Mouse (Mus musculus): ENCODE measurements around the gene Polr2a. TPM values are rescaled to one million over a fixed set of nuclear protein-coding genes. Genes with fewer than 3 reads are reported as not detected.

The Polr2a gene
- 10 to 100 TPM; 27.3 to 28.4 (median 27.7) TPM for polyA plus RNA-seq (2017; shearing (Covaris generic))

DNA sequence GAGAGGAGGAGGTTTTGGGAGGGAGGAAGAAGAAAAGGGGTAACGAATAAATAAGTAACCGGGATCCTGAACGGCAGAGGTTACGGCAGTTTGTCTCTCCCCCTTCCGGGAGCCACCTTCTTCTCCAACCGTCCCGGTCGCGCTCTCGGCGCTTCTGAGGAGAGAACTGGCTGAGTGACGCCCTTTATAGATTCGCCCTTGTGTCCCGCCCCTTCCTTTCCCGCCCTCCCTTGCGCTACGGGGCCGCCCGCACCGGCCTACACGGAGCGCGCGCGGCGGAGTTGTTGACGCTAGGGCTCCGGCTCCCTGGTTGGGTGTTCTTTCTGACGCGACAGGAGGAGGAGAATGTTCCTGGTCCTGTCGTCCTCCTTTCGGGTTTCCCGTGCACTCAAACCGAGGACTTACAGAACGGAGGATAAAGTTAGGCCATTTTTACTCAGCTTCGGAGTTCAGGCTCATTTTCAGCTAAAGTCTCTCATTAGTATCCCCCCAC lies at the start of gene Polr2a:
Polr2a (minus strand) TSS at position 160 of the 493 bp plus-strand sequence.
- ATAC-seq: peak; percentile 70

DNA sequence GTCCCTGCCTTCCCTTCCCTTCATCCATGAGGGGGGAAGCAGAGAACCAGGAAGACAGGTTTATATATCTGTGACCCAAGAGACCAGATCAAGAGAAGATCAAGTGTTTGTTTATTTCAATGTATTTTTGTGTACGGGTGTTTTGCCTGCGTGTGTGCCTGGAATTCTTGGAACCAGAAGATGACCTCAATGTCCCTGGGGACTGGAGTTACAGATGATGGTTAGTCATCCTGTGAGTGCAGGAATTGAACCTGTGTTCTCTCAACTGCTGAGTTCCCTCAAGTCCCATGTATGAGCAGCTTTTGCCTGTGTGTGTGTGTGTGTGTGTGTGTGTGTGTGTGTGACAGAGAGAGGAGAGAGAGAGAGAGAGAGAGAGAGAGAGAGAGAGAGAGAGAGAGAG lies 49.2 kb upstream of the Polr2a start:
- no peak for ATAC-seq

DNA sequence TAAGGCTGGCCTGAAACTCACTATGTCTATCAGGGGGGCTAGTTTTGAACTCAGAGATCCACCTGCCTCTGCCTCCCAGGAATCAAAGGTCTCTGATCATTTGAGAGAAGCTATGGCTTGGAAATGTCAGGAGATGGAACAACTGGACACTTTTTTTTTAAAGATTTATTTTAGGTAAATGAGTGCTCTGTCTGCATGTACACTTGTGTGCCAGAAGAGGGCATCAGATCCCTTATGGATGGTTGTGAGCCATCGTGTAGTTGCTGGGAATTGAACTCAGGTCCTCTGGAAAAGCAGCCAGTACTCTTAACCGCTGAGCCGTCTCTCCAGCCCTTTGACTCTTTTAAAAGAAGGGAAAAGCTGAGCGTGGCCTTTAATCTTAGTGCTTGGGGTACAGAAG lies 47.9 kb upstream of the Polr2a start:
- ATAC-seq: no peak

DNA sequence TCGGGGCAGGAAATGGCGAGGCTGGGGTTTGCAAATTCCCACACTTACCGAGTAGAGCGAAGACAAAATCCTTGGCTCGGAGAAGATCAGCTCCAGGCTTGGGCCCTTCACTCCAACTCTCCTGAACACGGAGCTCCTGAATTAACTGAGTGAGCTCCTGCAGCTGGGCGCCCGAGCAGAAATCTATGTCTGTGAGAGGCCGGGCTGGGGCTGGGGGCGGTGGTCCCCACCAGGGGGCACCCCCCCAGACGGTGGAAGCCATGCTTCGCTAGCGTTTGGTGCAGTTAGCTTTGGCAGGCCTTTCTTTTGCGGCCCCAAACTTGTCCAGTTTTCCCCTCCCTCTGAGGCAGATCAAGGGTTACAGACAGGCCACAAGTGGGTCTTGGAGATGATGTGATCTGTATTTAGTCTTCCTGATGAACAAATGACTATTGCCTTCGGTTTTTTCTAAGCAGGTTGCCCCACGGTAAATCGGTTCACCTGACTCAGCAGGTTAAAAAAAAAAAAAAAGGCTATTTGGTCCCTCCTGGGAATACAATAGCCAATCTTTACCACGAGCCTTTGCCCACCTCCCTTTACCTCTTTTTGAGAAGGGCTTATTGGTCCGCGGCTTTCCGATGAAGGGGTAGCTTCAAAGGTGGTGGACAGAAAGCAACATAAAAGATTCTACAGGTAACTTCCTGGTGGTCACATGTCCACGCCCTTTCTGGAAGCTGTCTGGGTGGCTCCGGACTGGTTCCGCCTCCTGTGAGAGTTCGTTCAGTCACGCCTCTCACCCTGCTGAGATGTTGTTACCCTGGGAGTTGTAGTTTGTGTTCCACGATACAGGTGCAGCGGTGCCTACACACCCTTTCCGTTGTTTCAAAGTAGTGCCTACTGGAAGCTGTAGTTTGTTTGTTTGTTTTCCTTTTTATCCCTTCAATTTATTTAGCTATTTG lies 46.8 kb upstream of the Polr2a start, which contains the start of gene Tmem102:
Tmem102 (minus strand) TSS at position 653 of the 938 bp plus-strand sequence.
- ATAC-seq: no peak

DNA sequence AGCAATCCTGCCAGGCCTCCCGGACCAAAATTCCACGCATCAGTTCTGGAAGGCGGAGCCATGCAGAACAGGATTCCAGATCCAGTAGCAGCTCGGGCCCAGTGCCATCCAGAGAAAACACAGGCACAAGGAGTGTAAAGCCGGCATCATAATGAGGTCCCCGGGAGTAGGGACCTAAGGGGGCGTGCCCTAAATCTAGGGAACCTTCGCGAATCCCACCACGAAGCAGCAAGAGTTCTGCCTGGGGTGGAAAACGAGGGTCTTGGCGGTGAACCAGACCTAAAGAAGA lies 46.2 kb upstream of the Polr2a start:
- ATAC-seq: no peak

DNA sequence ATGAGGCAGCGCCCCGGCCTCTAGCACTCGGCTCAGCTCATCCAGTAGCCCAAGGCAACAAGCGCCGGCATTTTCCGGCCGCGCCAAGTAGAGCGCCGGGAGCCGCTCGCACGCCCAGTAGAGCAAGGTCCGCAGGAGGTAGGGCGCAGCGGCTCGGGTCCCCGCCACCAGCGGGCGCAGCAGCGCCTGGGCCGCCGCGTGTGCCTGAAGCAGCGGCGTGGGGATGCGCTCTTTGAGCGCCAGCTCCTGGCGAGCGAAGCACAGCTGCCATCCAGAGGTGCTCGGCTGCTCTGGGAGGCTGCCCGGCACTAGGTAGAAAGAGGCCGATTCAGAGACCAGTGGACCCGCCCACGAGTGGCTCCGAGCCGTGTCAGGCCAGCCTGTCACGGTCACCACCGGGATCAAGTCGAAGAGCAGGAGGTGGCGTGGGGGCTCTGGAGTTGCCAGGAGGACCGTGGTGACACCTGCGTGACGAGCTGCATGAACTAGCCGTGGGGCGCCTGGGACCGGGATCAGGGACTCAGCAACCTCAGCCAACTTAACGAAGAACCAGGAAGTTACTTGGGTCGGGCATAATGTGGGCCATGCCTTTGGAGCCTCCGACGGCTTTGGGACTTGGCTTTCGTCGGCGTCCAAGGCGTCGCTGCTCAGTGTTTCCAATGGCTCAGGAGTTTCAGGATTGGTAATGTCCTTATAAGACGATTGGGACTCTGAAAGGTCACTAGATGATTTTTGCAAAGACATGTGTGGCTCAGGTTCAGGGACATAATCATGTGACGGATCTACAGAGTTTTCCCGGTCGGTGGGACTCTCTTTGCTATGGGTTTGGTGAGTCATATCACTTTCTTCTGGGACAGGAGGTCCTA lies 45.6 kb upstream of the Polr2a start:
- ATAC-seq: peak; percentile 63

DNA sequence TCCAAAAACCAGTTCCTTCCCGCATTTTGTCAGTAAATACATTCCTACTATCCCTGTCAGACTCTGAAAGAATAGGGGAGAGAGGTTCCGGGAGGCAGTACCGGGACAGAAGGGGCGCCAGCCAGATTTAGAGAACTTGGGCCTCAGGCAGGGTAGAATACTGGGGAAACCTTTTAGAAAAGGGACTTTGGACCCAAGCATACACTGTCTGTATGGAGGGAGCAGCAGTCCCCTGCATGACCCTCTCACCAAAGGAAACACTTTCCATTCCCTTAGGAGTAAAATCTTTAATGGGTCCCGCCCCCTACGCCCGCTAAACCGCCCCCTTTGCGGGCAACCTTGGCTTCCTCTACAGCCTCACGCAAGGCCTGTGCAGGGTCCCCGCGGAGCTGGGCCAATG lies 44.9 kb upstream of the Polr2a start:
- ATAC-seq: no peak

DNA sequence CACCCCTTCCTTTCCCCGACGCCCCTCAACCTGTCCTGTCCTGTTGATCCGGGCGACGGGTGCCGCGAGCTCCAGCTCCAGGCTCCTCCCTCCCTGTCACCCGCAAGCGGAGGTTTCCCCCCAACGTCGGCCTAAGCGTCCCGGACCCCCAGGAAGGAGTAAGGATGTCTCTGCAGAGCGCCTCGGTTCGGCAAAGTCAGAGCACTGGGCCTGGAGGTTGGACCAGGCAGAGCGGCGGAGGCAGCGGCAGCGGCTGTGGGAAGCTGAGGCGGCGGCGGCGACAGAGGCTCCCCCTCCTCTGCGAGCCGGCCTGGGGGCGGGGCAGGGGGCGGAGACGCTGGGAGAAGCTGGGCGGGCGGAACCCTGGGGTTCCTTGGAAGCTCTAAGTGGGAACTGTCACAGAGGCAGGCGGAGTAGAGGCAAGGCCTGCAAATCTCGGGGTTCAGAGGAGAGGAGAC lies 44.2 kb upstream of the Polr2a start:
- ATAC-seq: peak; percentile 36

DNA sequence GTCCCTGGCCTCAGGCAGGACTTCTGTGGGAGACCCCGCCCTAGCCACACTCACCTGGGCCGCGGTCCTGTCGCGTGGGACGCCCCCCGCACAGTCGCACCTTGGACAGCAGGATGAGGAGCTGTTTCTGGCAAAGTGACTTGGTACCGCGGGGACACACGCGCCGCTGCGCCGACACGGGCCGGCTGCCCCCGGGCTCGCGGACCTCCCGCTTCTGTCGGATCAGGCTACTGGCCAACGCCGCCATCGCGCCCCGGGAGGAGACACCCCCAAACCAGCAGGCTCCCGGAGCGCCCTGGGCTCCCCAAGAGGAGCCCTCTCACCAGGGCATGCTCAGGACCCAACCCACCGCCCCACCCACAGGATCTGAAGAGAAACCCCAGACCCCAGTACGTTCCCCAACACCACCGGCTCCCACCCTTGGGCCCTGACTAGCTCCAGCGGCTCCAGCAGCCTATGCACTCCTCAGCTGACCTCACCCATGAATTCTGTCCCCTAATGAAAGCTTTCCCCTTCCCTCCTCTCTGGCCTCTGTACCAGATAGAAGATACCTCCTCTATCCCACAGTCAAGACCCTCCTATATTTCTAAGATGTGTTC lies 43.0 kb upstream of the Polr2a start, which contains the start of gene Fgf11:
Fgf11 (minus strand) TSS at position 479 of the 599 bp plus-strand sequence.
- ATAC-seq: no peak

DNA sequence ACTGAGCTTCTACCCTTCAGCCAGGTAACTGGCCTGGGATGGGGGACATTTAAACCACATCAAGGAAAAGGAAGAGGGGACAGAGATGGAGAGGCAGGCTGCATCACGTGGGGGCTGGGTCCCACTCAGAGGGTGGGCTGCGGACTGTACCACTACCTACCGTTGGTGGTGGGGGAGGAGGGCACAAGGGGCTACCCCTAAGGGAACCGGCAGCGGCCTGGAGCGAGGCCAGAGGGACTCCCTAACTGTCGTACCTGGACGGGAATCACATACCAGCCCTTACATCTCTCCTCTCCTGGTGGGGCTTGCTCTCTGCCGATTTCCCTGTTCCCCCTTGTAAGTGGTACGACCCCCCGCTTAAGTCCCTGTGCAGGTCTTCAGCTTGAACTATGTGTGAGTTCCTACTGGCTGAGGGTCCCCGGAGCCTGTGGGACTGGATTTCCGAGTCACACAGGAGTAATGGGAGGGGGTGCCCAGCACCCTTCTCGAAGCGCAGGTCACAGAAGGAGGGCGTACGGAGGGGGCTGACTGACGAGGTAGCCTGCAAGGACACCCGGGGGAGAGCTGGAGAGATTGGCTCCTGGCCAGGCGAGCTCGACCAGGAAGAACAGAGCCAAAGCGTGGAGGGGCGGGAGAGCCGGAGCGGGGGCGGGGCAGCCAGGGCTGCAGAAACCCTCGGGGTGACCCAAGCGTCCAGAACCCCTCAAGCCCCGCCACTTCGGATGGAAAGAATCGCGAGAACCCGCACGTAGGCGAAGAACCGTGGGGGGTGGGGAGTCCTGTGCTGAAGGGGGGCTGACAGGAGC lies 42.2 kb upstream of the Polr2a start:
- no peak for ATAC-seq

DNA sequence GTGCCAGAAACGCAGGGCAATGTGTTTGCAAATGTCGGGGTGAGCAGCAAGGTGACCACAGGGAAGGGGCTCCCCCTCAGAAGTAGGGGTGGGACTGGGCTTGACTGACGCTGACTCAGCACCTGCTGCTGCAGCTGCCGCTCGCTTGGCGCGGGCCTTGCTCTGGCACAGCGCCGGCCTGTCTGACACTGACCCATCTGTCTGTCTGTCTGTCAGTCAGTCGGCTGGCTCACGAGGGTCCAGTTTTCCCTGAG lies 41.6 kb upstream of the Polr2a start:
- no peak for ATAC-seq

DNA sequence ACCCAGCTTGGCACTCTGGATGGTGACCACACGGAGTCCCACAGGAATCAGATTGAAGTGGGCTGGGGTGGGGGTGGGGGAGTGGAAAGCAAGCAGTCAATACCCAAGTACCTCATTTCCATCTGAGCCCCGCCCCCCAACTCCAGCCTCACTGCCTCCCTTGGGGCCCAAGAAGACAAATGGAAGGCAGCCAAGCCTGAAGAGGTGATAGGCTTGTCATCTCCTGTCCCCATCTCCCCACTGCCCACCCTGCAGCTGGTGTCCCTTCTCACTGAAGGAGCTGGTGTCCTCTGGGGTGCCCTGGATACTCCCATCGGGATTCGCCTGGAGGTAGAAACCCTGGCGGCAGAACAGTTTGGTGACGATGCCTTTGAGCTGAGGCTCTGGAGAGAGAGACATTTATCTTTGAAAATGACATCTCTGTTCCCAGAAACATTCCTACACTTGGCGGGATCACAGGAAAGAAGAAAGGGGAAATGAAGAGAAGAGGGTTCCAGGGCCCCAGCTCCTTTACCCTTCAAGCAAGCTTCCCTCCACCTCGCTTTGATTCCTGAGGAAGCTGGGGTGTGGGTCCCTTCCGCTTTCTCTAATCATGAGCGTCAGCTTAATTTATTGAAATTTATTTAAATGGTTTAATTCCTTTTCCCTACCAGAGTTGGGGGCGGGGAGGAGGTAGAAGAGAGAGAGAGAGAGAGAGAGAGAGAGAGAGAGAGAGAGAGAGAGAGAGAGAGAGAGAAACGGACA lies 41.1 kb upstream of the Polr2a start:
- ATAC-seq: no peak

DNA sequence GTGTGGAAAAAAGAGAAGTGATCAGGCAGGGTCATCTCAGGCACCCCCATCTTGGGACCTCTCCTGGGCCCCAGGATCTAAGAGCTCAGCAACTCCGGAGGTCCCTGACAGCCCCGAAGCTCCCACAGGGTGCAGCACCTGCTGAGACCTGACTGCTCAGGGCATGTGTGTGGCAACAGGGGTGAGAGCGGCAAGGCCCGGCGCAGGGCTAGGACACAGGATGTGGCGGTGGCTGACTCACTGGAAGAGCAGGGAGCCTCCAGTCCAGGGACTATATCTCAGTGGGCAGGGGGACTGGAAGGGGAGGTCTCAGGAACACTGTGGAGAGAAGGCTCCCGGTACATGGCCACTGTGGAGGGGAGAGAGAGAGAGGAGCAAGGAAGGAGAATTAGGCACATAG lies 39.5 kb upstream of the Polr2a start:
- no peak for ATAC-seq

DNA sequence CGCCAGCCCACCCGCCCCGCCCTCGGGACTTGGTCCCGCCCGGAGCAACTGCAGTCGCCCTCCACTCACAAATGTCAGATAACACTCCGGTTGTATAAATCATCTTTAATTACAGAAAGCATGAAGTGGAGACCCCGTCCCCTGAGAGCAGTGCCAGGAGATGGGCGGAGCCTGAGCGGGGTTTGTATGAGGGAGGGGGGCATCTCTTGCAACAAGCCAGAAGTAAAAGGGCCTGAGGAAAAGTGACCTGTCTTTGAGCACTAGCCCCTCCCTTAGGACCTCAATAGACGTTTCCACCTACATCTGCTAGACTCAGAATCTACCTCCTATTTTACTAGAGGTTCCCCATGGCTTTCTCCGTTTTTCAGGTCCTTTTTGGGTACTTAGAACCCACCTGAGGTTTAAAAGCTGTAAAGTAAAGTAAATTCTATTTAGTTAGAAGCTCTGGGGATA lies 37.6 kb upstream of the Polr2a start:
- ATAC-seq: no peak

DNA sequence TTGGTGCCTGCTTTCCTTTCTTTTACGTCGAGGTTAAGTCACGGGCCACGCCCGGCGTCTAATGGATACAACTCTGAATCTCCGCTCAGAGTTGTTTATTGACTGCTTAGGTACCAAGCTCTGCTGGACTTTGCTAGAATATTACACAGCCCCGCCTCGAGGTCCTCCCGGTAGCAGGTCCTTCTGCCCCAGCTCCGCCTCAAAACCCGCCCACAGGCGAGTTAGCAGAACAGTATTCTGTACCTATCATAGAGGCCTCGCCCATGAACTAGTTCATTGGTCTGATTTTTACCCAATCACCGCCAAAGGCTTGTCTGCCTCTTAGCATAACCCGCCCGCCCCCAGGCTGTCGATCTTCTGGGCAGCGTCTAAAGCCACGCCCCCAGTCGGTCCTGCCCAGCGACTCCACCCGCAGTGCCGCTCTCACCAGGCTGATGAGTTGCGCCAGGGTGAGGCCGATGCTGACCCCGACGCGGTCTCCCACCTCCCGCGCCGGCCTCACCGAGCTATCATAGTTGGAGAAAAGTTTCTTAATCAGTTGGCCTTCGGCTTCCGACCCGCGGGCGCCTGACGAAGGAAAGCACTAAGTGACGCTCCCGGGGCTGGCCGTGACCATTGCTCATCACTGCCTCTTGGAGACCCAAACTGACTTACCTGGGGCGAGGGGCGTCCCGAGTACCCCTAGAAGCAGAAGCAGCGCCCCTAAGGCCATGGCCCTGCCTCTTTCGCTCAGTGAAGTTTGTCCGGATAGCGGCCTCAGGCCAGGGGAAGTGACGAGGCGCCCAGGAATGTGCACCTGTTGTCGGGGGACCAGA lies 36.9 kb upstream of the Polr2a start, which contains the start of gene Chrnb1:
Chrnb1 (minus strand) TSS at position 776 of the 815 bp plus-strand sequence.
- peak; percentile 100 for ATAC-seq

DNA sequence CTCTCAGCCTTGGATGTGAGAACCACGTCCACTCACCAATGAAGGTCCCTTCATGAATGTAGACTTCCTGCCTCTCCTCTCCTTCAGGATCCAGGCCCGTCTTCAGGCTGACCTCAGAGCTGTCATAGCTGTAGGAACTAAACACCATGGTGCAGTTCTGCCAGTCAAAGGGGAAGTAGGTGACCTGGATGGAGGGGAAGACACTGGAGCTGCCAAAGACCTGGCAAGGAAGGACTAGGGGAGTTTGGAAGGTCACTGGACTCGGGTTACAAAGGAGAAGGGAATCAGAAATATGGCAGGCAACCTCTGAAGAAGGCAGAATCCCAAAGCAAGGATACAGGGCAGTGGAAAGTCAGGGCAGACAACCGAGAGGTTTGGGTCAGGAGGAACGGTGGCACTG lies 35.0 kb upstream of the Polr2a start:
- no peak for ATAC-seq

DNA sequence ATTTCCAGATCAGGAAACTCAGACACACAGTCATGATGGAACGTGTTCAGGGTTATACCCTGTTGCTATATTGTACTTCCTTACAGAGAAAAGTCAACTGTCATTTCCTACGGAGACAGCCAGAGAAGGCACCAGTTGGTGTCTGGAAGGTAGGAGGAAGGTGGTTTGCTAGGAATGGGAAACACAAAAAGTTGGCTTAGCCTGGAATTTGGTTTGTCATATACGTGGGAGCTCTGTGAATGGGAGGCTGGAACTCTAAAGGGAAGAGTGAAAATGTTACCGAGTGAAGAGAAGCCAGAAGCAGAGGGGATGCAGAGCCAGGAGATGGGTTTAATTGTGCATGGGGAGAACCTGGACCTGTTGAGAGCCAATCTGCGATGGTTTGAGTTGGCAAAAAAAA lies 33.0 kb upstream of the Polr2a start:
- no peak for ATAC-seq

DNA sequence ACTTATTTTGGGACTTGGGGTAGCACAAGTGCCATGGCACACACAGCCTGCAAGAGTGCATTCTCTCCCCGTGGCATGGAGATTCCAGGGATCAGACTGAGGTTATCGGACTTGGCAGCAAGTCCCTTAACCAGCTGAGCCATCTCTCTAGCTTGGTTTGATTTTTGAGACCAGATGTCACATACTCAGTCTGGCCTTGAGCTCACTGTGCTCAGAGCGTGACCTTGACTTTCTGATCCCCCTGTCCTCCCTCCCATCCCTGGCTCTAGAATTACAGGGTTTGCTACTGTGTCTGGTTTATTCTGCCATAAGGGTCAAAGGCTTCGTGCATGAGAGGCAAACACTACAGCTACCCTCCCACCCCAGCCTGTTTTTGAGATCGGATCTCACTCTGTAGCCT lies 31.0 kb upstream of the Polr2a start:
- no peak for ATAC-seq

DNA sequence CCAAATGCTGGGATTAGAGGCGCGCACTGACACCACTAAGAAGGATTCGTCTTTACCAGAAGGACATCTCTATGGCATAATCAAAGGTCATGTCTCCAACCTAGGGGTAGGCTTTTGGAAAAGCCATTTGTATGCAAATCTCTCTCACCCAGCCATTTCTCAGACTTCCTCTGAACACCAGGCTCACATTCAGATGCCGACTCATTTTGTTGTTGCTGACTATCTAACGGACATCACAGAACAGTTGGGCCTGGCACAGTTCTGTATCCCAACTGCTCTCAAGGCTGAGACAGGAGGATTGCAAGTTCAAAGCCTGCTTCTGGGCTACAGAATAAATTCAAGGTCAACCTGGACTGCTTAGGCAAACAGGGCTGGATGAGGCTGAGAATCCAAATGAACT lies 28.9 kb upstream of the Polr2a start:
- ATAC-seq: no peak

DNA sequence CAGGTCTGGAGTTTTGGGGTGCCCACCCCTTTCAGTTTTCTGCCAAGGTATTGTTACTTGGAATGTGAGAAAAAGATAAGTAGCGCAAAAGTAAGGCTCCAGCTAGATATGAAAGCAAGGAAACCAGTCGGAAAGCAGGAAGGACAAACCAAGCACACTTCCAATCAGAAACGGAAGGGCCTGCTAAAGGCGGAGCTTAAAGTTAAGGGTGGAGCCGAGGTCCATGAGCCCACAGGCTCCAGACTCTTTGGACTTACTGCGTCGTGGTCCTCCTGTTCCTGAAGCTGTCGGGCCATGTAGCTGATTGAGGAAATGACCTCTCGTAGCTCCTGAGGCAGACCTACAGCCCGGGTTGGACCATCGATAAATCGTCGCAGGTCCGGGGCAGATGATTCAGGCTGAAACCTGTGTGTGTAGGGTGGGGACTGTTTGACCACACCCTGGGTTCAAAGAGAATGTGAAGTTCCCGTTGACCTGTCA lies 26.4 kb upstream of the Polr2a start:
- no peak for ATAC-seq
